Mouse (Mus musculus): ENCODE results near the gene Gpr65.
"Not testable (repeated sequence)": the region's sequence is repeated elsewhere in the genome, so short reads cannot be mapped to it uniquely, and the experiment has no call there.

The Gpr65 gene

GRCm38 (mm10) chr12:98268441-98269369 lies at the start of gene Gpr65:
TSS of gene Gpr65 (plus strand) at chr12:98268635.
- DNase-seq, result no peak

GRCm38 (mm10) chr12:98223286-98223685 lies 45.1 kb upstream of the Gpr65 start:
- no peak for DNase-seq

DNA sequence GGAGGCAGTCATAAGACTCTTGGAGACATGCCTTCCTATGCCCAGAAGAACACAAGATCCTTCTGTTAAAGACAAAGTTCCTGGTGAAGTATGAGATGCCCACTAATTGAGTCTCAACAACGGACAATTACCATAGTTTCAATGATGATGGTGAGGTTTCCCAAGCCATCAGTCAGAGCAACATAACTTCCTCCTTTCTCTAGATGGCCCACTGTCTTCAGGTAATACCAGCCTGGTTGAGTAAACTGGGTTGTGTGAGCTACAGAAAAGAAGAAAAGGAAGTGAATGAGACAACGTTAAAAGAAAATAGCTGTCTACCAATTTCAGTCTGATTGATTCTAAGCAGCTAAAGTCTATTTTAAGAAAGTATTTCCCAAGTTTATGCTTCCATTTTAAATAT lies 41.4 kb upstream of the Gpr65 start:
- no peak for DNase-seq

DNA sequence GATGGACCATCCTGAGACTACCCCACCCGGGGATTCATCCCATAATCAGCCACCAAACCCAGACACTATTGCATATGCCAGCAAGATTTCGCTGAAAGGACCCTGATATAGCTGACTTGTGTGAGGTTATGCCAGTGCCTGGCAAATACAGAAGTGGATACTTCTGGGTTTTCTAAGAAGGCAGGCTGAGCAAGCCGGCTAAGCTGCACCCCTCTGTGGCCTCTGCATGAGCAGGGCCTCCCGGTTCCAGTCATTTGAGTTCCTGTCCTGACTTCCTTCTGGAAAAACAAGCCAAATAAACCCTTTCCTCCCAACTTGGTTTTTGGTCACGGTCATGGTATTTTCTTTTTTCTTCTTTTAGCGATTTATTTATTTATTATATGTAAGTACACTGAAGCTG lies 30.0 kb upstream of the Gpr65 start:
- DNase-seq, result not testable (repeated sequence)

DNA sequence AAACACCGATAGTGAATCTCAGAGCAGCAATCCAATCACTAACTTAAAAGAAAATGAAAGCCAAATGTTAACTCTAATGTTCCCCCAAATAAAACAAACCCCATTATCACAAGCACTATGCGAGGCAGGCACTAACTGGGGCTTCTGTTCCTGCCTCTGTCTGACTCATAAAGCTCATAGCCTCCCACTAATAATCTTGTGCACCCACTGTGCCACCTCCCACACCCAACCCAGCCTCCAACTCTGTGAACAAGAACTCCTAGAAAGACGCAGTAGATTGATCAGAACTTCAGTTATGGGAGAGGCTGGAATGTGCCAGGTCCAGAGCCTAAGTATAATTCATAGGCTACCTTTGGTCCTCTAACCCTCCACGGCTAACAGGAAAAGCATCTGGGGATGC lies 24.3 kb upstream of the Gpr65 start:
- no peak for DNase-seq

GRCm38 (mm10) chr12:98244865-98245264 lies 23.6 kb upstream of the Gpr65 start:
- no peak for DNase-seq

DNA sequence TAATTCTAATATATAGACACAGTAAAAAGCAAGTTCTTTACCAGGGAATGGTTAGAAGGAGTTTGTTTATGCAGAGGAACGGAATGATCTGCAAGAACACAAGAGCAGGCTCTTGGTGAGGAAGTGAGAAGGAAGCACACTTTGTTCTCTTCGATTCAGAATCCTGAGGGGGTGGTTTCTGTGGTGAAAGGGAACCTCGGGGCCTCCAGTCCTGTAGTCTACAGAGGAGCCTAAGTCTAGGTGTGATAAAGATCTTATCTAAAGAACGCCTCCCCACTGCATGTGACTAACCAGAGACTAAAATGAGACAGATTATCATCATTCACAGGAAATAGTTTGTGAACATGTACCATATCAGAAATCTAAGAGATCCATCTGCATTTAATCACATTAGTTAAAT lies 21.6 kb upstream of the Gpr65 start:
- no peak for DNase-seq

DNA sequence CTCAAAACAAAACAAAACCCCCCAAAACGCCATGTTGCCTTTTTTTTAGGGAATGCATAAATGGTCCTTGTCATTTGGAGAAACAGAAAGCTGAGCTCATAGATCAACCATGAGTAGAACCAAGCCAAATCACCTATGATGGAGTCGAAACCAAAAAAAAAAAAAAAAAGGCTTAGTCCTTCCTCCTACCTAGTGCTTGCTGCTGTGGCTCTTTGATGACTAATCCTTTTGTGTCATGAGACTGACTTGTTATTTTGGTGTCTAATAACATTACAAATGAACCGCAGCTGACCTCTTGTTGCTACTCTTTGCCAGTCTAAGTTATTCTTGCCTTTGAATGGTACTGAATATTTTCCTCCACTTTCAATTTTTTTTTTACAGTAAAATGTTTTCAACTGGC lies 18.8 kb upstream of the Gpr65 start:
- DNase-seq, result no peak

- no peak for DNase-seq
These were observed 18.1 kb upstream of the Gpr65 start for GRCm38 (mm10) chr12:98250327-98250726.

- DNase-seq, result no peak
These were observed 16.0 kb upstream of the Gpr65 start for GRCm38 (mm10) chr12:98252417-98252816.

DNA sequence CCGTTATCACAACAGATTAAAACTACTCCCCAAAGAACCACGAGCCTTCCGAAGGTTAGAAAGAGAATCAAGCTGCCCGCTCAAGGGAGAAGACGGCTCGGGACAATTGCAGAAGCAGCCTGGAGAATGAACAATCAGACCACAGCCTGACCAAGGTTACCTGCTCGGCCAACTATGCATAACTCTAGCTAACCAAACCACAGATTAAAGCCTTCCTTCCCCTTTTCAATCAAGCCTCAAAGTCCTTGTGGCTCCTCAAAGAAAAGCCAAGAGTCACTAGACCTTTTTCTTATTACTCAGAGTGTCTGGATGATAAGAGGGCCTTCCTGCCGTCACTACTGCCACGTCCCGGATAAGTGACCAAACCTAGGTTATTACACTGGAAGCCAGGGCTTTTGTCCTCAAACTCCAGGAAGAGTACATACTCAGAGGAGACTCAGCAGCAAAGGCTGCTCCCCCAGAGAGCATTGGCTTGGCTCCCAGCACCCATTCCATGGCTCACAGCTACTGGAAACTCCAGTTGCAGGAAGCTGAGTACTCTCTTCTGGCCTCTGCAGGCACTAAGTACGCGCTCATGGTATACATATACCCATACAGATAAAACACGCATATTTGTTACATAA lies 13.0 kb upstream of the Gpr65 start:
- no peak for DNase-seq

- DNase-seq, result no peak
These were observed 10.0 kb upstream of the Gpr65 start for GRCm38 (mm10) chr12:98258371-98258844.

GRCm38 (mm10) chr12:98258845-98259517 lies 9.5 kb upstream of the Gpr65 start, which contains the start of gene Galc:
TSS of gene Galc (minus strand) at chr12:98259459.
- DNase-seq, result peak; percentile 84

DNA sequence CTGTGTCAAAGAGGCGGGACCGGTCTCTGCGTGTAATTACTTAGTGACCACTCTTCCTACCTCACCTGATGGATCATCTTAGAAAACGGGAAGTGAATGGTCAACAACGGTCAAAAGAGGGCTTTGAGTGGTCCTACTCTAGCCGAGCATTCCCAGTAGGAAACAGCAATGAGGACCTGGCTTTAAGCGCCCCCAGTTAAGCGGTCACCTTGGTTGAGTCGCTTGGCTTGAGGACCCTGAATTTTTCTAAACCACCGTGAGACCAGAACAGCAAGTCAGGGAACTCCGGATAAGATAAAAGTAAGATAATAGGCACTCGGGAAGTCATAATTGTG lies 8.9 kb upstream of the Gpr65 start:
- no peak for DNase-seq

- no peak for DNase-seq
These were observed 2.7 kb upstream of the Gpr65 start for GRCm38 (mm10) chr12:98265697-98266096.

DNA sequence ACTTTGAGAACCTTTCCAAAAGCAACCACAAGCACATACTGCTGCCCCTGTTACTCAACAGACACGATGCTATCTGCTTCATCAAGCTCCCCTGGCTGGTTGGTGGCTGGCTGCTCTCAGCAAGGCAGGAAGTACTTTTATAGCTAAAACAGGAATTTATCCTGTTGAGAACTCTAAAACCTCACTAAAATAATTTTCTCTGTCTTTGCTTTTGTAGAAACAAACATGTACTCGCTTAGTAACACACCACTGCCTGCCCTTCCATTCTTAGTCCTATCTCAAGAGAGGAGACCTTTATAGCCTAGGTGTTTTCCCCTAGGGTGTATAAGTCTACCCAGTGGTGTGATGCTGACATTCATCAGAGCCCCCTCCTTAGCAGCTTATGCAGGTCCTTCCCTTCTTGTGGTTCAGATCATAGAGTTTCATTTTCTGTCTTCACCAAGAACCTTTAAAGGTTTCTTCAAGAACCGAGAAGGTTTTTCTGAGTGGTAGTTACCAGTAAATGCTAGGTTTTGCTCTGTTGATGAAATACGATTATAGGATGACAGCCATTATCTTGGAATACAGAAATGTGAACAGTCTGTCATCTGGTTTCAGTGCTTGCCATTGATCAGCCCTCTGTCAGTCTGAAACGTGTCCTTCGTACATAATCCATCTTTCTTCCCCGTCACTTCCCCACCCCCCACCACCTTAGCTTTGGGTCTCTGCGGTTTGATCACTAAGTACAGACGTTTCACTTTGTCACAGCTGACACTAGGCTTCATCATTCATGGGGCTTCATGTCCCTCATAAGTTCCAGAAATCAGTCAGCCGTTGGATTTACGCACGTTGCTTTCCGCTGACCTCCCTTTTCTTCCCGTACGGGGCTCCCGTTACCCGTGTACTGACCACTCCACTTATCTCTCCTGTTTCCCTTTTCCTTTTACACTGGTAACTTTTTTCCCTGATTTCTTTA lies 1.6 kb downstream of the Gpr65 start:
- DNase-seq, result peak; percentile 22

DNA sequence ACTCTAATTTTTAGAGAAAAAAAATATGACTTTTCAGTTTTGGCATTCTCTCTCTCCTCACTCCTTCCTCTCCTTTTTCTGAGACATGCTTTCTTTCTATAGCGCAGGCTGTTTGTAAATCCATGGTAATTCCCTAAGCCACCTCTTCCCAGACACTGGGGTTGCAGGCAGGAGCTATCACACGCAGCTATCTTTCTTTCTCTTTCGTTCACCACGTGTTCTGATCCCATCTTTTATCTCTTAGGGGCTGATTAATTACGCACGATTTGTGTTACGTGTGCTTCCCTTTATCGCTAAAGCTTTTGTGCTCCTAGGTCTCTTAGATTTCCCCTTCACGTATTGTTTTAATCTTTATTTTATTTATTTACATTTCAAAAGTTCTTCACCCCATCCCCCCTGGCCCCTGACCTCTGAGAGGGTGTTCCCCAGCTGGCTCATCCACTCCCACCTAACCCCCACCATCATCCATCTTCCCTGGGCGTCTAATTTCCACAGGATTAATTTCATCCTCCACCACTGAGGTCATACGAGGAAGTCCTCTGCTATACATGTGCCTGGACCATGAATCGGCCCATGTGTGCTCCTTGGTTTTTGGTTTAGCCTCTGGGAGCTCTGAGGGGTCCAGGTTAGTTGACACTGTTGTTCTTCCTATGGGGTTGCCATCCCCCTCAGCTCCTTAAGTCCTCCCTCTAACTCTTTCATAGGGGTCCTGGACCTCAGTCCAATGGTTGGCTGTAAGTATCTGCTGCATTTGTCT lies 2.6 kb downstream of the Gpr65 start:
- DNase-seq, result no peak

- no peak for DNase-seq
These were observed 4.0 kb downstream of the Gpr65 start for GRCm38 (mm10) chr12:98272433-98272832.

DNA sequence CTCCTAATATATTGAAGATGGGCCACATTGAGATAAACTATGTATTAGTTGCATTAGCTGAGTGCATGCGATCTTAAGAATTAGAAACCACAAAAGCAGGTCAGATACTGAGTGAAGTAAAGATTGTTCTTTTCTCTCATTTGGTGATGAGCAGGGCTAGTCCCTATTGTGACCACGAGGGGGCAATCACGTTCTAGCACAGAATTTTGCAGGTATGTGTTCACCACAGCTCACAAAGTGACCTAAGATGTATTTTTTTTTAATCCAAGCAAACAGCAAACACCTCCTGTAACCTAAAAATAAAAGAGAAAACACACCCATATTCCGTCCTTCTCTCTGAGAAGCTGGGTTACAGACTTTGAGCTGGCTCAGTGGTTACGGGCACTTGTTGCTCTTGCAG lies 12.1 kb downstream of the Gpr65 start:
- peak; percentile 54 for DNase-seq

DNA sequence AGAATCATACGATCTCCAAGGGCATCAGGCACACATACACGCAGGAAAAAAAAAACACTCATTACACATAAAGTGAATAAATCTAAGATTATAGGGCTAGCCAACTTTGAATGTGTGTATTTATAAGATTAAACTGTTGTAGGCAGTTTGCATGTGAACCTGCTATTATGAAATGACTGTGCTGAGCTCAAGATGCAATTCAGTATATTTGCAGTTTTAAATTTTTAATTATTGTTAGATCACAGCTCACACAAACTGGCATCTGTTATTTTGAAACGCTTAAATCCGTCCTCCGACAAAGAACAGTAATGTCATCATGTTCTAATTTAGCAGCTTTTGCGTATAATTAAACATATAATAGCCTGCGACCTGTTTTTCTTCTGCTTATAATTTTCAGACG lies 12.6 kb downstream of the Gpr65 start:
- no peak for DNase-seq

GRCm38 (mm10) chr12:98282776-98283486 lies 14.5 kb downstream of the Gpr65 start:
- DNase-seq, result no peak

Data from liver (tissue).